Mouse (Mus musculus): ENCODE results near the gene Derl2. TPM values are rescaled to one million over a fixed set of nuclear protein-coding genes. Genes with fewer than 3 reads are reported as not detected.

Derl2 gene
- polyA plus RNA-seq, 1 experiment from 2014 or later, result 34.7 TPM

GRCm38 (mm10) chr11:70977293-70977692 is 42.3 kb downstream of the Derl2 start:
- ATAC-seq (ENCODE audit: low FRiP score), result no peak
- H3K9ac ChIP-seq, result no peak overlapping the region
- H3K9me3 ChIP-seq, result no peaks in the 10 kb centered on the region
- peaks cover 85% of the 10 kb centered on the region for H3K36me3 ChIP-seq
- H3K27me3 ChIP-seq, result no peaks in the 10 kb centered on the region
- no peak overlapping the region for H3K4me3 ChIP-seq
- H3K4me2 ChIP-seq, result no peak overlapping the region
- 87% methylated on average over 6 of the region's 6 CpGs for WGBS
- H3K4me1 ChIP-seq (replicated peaks), result peaks cover 18% of the 10 kb centered on the region
- no peak overlapping the region for H3K27ac ChIP-seq

GRCm38 (mm10) chr11:70975193-70975592 is 44.4 kb downstream of the Derl2 start:
- Histone ChIP-seq H3K36me3 (peaks cover 75% of the 10 kb centered on the region), H3K27ac (no peak overlapping the region), H3K27me3 (no peaks in the 10 kb centered on the region), H3K4me1 (replicated peaks) (peaks cover 7% of the 10 kb centered on the region), H3K4me2 (no peak overlapping the region), H3K9me3 (no peaks in the 10 kb centered on the region), H3K4me3 (no peak overlapping the region), H3K9ac (no peak overlapping the region)
- 89% methylated on average over 2 of the region's 2 CpGs for WGBS
- no peak for ATAC-seq (ENCODE audit: low FRiP score)

- WGBS, result 74% methylated on average over 4 of the region's 4 CpGs
- H3K36me3 ChIP-seq, result peaks cover 62% of the 10 kb centered on the region
- no peaks in the 10 kb centered on the region for H3K9me3 ChIP-seq
Observed at GRCm38 (mm10) chr11:70973947-70974346, 45.7 kb downstream of the Derl2 start.

GRCm38 (mm10) chr11:70972586-70972985 is 47.1 kb downstream of the Derl2 start:
- no peak overlapping the region for H3K4me3 ChIP-seq
- no peaks in the 10 kb centered on the region for H3K27me3 ChIP-seq
- H3K9ac ChIP-seq, result no peak overlapping the region
- peaks cover 48% of the 10 kb centered on the region for H3K36me3 ChIP-seq
- no peaks in the 10 kb centered on the region for H3K9me3 ChIP-seq
- no peak overlapping the region for H3K27ac ChIP-seq
- 68% methylated on average over 1 of the region's 1 CpGs for WGBS
- ATAC-seq (ENCODE audit: low FRiP score), result no peak
- peaks cover 22% of the 10 kb centered on the region for H3K4me1 ChIP-seq (replicated peaks)
- no peak overlapping the region for H3K4me2 ChIP-seq

More at GRCm38 (mm10) chr11:70973947-70974346, 45.7 kb downstream of the Derl2 start:
- no peak overlapping the region for H3K4me2 ChIP-seq
- ATAC-seq (ENCODE audit: low FRiP score), result no peak
- no peak overlapping the region for H3K4me3 ChIP-seq
- no peak overlapping the region for H3K27ac ChIP-seq
- no peak overlapping the region for H3K9ac ChIP-seq
- H3K27me3 ChIP-seq, result no peaks in the 10 kb centered on the region
- H3K4me1 ChIP-seq (replicated peaks), result peaks cover 11% of the 10 kb centered on the region

GRCm38 (mm10) chr11:70970560-70971540 is 48.8 kb downstream of the Derl2 start:
- H3K9me3 ChIP-seq, result no peaks in the 10 kb centered on the region
- 19% methylated on average over 24 of the region's 24 CpGs for WGBS
- ATAC-seq (ENCODE audit: low FRiP score), result peak; percentile 55
- peak overlapping the region; percentile 78 for H3K9ac ChIP-seq
- H3K4me1 ChIP-seq (replicated peaks), result peaks cover 24% of the 10 kb centered on the region
- H3K4me3 ChIP-seq, result peak overlapping the region; percentile 87
- H3K27me3 ChIP-seq, result no peaks in the 10 kb centered on the region
- peak overlapping the region; percentile 84 for H3K4me2 ChIP-seq
- H3K27ac ChIP-seq, result peak overlapping the region; percentile 95
- H3K36me3 ChIP-seq, result peaks cover 39% of the 10 kb centered on the region

- H3K36me3 ChIP-seq, result peaks cover 39% of the 10 kb centered on the region
Observed at GRCm38 (mm10) chr11:70969821-70970559, 49.7 kb downstream of the Derl2 start, which contains the start of the genes Nup88 and Rpain. Nup88 (minus strand) TSS chr11:70969973. Rpain (plus strand) TSS chr11:70970213.

GRCm38 (mm10) chr11:70969271-70969794 is 50.3 kb downstream of the Derl2 start:
- peak overlapping the region; percentile 93 for H3K9ac ChIP-seq
- H3K9me3 ChIP-seq, result no peaks in the 10 kb centered on the region
- peak overlapping the region; percentile 87 for H3K4me3 ChIP-seq
- no peaks in the 10 kb centered on the region for H3K27me3 ChIP-seq
- peak overlapping the region; percentile 85 for H3K4me2 ChIP-seq
- peaks cover 24% of the 10 kb centered on the region for H3K4me1 ChIP-seq (replicated peaks)
- 1% methylated on average over 25 of the region's 25 CpGs for WGBS
- H3K27ac ChIP-seq, result peak overlapping the region; percentile 95
- ATAC-seq (ENCODE audit: low FRiP score), result peak; percentile 17; the same call in 1 of the 2 replicates
- H3K36me3 ChIP-seq, result peaks cover 39% of the 10 kb centered on the region

More at GRCm38 (mm10) chr11:70969821-70970559, 49.7 kb downstream of the Derl2 start, which contains the start of the genes Nup88 and Rpain:
- Histone ChIP-seq H3K4me1 (replicated peaks) (peaks cover 24% of the 10 kb centered on the region), H3K27ac (peak within 1 kb of the TSS; percentile 95), H3K4me3 (peak within 1 kb of the TSS; percentile 87), H3K27me3 (no peaks in the 10 kb centered on the region), H3K4me2 (peak within 1 kb of the TSS; percentile 85), H3K9me3 (no peaks in the 10 kb centered on the region), H3K9ac (peak within 1 kb of the TSS; percentile 93)
- WGBS, result under 1% methylated on average over 43 of the region's 43 CpGs
- ATAC-seq (ENCODE audit: low FRiP score), result peak; percentile 99

- no peak for ATAC-seq (ENCODE audit: low FRiP score)
- H3K9me3 ChIP-seq, result no peaks in the 10 kb centered on the region
- H3K4me2 ChIP-seq, result no peak overlapping the region
- H3K9ac ChIP-seq, result no peak overlapping the region
- 73% methylated on average over 4 of the region's 4 CpGs for WGBS
- no peak overlapping the region for H3K4me3 ChIP-seq
- no peak overlapping the region for H3K27ac ChIP-seq
- peaks cover 17% of the 10 kb centered on the region for H3K4me1 ChIP-seq (replicated peaks)
- peaks cover 68% of the 10 kb centered on the region for H3K36me3 ChIP-seq
- H3K27me3 ChIP-seq, result no peaks in the 10 kb centered on the region
Observed at GRCm38 (mm10) chr11:70964222-70964907, 55.3 kb downstream of the Derl2 start.

GRCm38 (mm10) chr11:70960786-70961554 is 58.7 kb downstream of the Derl2 start:
- Histone ChIP-seq H3K9me3 (no peaks in the 10 kb centered on the region), H3K9ac (no peak overlapping the region), H3K27ac (no peak overlapping the region), H3K4me3 (no peak overlapping the region), H3K36me3 (peaks cover 92% of the 10 kb centered on the region), H3K27me3 (no peaks in the 10 kb centered on the region), H3K4me1 (replicated peaks) (no peaks in the 10 kb centered on the region), H3K4me2 (no peak overlapping the region)
- no peak for ATAC-seq (ENCODE audit: low FRiP score)
- 92% methylated on average over 5 of the region's 5 CpGs for WGBS
